Mouse (Mus musculus) megakaryocyte, embryonic 14.5 days (primary cell): ENCODE data around the gene Cacng1.

Source experiments
- FLI1 ChIP-seq: IDR thresholded peaks from 2 replicates; pipeline ENCODE4 v1.6.1; 2012; ENCODE audit warnings: low read length, inconsistent platforms, mixed read lengths
- GATA1 ChIP-seq: IDR thresholded peaks from 3 replicates; pipeline ENCODE4 v1.6.1; 2012; ENCODE audit warnings: mixed read lengths, low read length, inconsistent platforms, borderline replicate concordance

DNA sequence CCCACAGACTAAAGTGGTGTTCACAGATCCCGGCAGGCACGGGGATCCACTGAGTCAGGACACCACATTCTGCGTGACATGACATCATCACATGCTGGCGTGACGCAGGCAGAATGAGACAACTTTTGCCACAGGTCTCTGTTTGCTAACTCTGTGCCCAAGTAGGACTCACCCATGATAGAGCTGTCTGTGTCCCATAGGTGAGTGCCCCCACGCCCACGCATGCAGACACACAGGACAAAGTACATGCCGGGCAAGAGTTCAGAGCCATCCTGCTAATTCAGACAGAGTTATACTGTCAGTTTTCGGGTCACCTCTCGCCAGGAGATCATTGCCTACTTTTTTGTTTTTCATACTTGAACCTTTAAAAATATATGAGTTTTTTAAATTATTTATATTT, 27.8 kb downstream of the Cacng1 start:
- TF ChIP-seq GATA1: no peak
- TF ChIP-seq FLI1: no peak
